ENCODE assay signal across 15 mouse cellular contexts in genomic region chr11:51349665-51350064, GRCm38 (mm10). TPM values are rescaled to one million over a fixed set of nuclear protein-coding genes. Genes with fewer than 3 reads are reported as not detected.
"Had no signal": no experiment of that assay in that cellular context is flagged by ENCODE, and none has a peak within 500 bp of the region (broad histone marks: within the 10 kb centered on the region; RNA-seq: fewer than 3 reads in every experiment).

No protein-coding gene starts in this region.

- H3K4me3 ChIP-seq: limb, embryonic 12.5 days; liver, embryonic 12.5 days; midbrain, embryonic 15.5 days; neural tube, embryonic 12.5 days; stomach, embryonic 15.5 days had no signal

- H3K27me3 ChIP-seq: liver, embryonic 12.5 days; midbrain, embryonic 15.5 days; neural tube, embryonic 12.5 days; stomach, embryonic 15.5 days had no signal

- ATAC-seq: intestine, embryonic 16.5 days; liver, embryonic 12.5 days; midbrain, embryonic 15.5 days had no signal

- H3K27ac ChIP-seq: limb, embryonic 12.5 days; liver, embryonic 12.5 days; midbrain, embryonic 15.5 days; neural tube, embryonic 12.5 days; stomach, embryonic 15.5 days had no signal

- H3K4me2 ChIP-seq: limb, embryonic 12.5 days; liver, embryonic 12.5 days; midbrain, embryonic 15.5 days; neural tube, embryonic 12.5 days; stomach, embryonic 15.5 days had no signal

- DNase-seq: kidney, adult 8-10 months; kidney, postnatal 25 days; layer of hippocampus, adult 9-11 months; lung, postnatal 36 days; right cerebral cortex, postnatal 4 days; spleen, adult 18-20 months; thymus, adult 18-20 months; thymus, postnatal 25 days had no signal

- H3K4me1 ChIP-seq: liver, embryonic 12.5 days; midbrain, embryonic 15.5 days; neural tube, embryonic 12.5 days had no signal

- H3K9ac ChIP-seq: limb, embryonic 12.5 days; liver, embryonic 12.5 days; midbrain, embryonic 15.5 days; neural tube, embryonic 12.5 days; stomach, embryonic 15.5 days had no signal

- H3K36me3 ChIP-seq: limb, embryonic 12.5 days; liver, embryonic 12.5 days; midbrain, embryonic 15.5 days; neural tube, embryonic 12.5 days; stomach, embryonic 15.5 days had no signal

- H3K9me3 ChIP-seq: limb, embryonic 12.5 days; liver, embryonic 12.5 days; midbrain, embryonic 15.5 days; neural tube, embryonic 12.5 days; stomach, embryonic 15.5 days had no signal

RNA-seq across cellular contexts. Expression of gene Col23a1, which starts 59.9 kb away (rescaled TPM):
- total RNA-seq: monocyte, adult 5-6 weeks had no signal
